Mouse (Mus musculus): Measurements from ENCODE around the gene Ankrd13b. TPM values are rescaled to one million over a fixed set of nuclear protein-coding genes. Genes with fewer than 3 reads are reported as not detected.

Ankrd13b gene
- total RNA-seq, 2 experiments from 2014 or later = 122 TPM

Other genes with a start within 250 kb of the Ankrd13b start
- gene Coro6, start 27.3 kb downstream of the Ankrd13b start, total RNA-seq (2021) = 10 to 100 TPM; 11.4 to 17.0 TPM
- gene Git1, start 3.9 kb upstream of the Ankrd13b start, total RNA-seq (2021) = 100 to 1,000 TPM; 164 to 177 TPM
- 1 to 10 TPM; 1.9 to 2.4 TPM for gene Abhd15, start 25.4 kb upstream of the Ankrd13b start, total RNA-seq (2021)
- 1 to 10 TPM; 5.8 to 6.7 TPM for gene Trp53i13, start 26.3 kb upstream of the Ankrd13b start, total RNA-seq (2021)
- not detected for gene Gm10392, start 29.5 kb upstream of the Ankrd13b start, total RNA-seq (2021)
- gene Taok1, start 118.1 kb upstream of the Ankrd13b start, total RNA-seq (2021) = 100 to 1,000 TPM; 115 to 127 TPM
- 10 to 100 TPM; 78.2 to 87.1 TPM for gene Nufip2, start 196.5 kb upstream of the Ankrd13b start, total RNA-seq (2021)
- not detected for gene Cryba1, start 235.6 kb upstream of the Ankrd13b start, total RNA-seq (2021)